Mouse (Mus musculus): ENCODE measurements around the gene Vgf.

Vgf gene

DNA sequence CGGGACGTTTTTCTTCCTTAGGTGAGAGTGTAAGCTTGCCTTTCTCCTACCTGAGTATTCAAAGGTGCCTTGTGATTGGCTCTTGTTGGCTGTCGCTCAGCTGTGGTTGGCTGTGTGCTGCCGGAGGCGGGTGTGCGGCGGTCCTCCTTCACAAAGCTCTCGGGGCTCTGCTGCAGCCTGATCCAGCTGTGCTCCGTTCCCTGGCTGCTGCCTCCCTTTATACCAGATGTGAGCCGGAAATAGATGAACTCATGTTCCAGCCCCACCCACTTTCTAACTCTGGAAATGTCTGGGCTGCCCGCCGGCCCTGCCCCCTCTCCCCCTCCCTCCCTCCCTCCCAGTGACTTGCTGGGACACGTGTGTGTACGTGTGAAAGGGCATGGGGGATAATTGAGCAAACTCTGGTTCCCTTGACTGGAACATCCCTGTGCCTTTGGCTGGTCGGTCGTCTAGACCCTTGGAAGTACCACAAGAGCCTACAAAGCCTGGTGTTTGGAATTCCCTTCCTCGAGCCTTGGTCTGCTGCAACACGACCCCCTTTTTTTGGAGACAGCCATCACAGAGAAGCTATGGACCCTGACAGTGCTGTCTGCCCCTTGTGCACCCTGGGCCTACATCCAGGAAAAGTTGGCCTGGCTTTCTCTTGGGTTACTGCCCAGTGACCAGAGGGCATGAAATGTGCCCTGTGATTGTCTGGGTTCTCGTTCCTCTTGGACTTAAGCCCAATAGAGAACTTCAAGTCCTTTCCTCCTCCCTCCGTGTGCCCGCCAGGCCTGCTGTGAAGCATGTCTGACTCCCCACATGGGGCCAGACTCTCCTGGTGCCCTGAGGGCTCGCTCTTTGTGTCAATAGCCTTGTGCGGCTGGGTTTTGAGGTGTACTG is 46.1 kb downstream of the Vgf start, which contains the start of gene Serpine1:
Gene Serpine1 (minus strand): TSS at position 190 of the 882 bp plus-strand sequence.
- DNase-seq (ENCODE audit: low spot score in 2 of 2): no peak

DNA sequence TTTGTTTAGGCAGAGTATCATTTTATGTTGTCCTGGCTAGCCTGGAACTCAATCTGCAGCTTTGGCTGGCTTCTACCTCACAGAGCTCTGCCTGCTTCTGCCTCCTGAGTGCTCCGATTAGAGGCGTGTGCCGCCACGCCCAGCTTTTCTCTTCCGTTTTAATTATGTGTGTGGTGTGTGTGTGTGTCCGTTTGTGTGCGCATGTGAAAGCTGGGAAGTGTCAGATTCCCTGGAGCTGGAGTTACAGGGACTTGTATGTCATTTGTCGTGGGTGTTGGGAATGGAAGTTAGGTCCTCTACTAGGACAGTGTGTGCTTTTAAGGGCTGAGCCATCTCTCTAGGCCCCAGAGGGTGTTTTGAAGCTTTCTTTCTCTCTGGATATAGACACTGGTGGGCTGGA is 46.9 kb downstream of the Vgf start:
- no peak for DNase-seq (ENCODE audit: low spot score in 2 of 2)

DNA sequence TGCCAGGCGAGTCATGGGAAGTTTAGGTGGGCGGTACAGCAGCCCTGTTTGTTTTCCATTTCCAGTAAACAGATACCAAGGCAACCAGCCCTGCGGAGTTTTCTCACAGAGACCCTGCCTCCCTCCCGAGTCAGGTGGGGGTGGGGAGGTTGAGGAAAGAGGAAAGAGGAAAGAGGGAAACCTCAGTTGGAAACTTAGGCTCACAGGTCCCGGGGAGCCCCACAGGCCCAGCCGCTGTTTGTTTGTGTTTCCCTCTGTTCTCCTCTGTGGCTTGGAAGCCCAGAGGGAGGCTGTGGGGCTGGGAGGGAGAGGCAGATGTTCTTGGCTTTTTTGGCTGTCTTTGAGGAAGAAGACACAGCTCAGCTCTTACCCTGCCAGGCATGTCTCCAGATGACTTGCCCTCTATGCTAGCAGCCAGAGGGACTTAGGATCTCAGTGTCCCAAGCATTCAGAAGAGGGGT is 48.0 kb downstream of the Vgf start:
- no peak for DNase-seq (ENCODE audit: low spot score in 2 of 2)

DNA sequence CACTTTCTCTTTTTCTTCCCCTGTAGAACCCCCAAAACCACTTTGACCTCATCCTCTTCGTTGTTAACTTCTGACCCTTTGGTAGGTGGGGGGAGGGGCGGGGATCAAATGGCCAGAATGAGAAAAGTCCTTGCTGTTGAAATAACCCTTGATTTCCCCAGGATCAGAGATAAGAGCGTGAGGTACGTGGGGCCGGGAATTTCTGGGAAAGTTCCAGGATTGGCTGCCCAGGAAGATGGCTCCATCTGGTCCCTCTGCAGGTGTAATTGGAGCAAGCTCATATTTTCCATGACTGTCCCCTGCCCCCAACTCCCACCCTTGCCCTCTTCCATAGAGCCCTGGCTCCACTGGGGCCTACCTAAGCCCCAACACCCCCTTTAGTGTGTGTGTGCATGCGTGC is 49.5 kb downstream of the Vgf start:
- DNase-seq (ENCODE audit: low spot score in 2 of 2): no peak

DNA sequence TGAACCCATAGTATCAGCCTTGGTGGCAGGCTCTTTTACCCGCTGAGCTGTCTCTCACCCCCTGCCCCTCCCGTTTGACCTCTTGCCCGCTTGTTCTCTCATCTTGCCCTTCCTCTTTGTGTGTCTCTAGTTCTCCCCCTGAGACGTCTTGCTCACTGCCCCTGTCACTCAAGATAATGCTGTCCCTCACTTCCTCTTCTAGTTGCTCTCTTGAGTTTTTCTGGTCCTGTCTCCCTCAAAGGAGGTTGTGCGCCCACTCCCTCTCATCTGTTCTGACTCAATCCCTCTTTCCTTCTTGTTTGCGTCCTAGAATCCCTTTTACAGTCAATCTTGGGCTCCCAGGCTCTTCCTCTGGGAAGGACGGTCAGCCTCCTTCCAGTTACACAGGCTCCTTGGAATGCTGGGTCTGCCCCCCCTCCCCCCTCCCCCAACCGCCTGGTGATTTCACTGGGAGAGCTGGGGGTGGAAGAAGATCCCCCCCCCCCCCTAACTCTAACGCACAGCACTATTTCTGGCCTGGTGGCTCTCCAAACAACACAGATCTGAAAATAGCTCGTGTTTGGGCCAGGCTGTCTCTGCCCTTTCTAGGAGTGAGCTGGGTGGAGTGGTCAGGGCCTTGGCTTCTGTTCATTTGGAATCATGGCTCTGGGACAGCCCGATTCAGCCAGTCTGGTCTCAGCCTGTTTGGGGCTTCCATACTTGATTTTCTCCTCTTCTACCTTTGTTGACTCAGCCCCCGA is 50.2 kb downstream of the Vgf start:
- no peak for DNase-seq (ENCODE audit: low spot score in 2 of 2)

DNA sequence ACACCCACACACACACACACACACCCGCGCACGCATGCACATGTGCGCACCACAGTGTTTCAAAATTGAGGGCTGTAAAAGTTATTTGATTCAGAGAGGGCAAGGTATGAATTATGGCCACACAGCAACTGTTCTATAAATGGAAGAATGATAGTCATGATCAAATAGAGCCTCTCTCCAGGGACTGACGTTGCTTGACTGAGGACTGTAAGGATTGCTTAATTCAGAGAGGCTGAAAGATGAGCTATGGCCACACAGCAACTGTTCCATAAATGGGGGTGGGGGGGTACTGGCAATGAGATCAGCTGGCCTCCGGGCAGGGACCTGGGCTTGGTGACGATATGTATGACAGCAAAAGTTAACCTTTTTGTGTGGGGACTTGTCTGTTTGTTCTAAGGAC is 51.0 kb downstream of the Vgf start:
- DNase-seq (ENCODE audit: low spot score in 2 of 2): no peak

DNA sequence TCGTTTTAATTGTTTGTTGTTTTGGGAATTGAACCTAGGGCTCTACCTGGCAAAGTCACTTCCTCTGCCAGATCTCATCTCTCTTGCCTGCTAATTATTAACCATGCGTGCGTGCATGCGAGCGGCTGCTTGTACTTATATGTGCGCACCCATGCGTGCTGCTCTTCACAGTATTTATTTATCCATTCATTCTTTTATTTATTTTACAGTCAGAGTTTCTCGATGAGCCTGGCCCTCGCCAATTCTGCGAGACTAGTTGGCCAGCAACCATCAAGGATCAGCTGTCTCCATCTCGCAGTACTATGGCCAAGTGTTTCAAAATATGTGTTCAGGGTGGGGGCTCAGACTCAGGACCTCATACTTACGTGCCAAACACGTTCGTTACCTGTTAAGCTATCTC is 51.8 kb downstream of the Vgf start:
- no peak for DNase-seq (ENCODE audit: low spot score in 2 of 2)

DNA sequence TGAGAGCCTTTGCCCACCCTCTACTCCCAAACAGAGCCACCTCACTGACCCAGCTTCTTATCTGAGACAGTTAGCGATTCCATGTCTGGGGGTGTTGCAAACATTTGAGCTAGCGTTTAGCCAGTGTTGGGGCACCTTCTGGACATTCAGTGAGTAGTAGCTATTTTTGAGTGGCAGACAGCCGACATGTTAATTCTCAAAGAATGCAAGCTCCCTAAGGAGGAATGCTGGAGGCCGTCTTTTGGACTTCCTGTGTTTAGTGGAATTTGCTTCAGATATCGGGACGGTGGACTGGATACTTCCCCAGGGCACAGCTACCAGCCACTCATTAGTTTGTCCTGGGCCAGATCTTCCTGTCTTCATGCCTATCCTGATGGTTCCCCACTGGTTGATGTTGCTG is 52.4 kb downstream of the Vgf start:
- DNase-seq (ENCODE audit: low spot score in 2 of 2): no peak

DNA sequence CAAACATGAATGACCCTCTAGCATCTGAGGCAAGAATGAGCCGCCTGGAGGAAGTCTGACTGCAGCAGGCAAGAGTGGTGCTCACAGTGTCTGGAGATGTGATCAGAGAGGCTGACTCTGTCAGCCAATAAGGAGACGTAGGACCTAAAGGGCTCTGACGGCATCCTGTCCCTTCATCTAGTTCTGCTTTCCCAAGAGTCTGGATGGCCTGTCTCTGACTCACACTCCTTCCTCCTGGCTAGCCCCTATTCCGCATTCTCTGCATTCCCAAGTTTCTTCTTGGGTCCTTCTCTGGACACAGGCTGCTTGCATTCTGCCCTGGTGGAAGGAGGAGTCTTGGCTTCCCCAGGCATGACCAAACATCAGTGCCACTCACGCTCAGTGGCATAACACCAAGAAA is 53.7 kb downstream of the Vgf start:
- no peak for DNase-seq (ENCODE audit: low spot score in 2 of 2)

Measured in frontal cortex, postnatal 25 days (tissue).